Mouse (Mus musculus): ENCODE results near the gene Llgl1. TPM values are rescaled to one million over a fixed set of nuclear protein-coding genes. Genes with fewer than 3 reads are reported as not detected.

The Llgl1 gene
- polyA plus RNA-seq, 1 experiment from 2014 or later, result 61.7 TPM

- no peak overlapping the region for H3K4me3 ChIP-seq (ENCODE audit: low read length)
- ATAC-seq (ENCODE audit: low FRiP score, low TSS enrichment), result no peak
- WGBS, result 81% methylated on average over 3 of the region's 3 CpGs
- H3K27me3 ChIP-seq (ENCODE audit: insufficient read depth, low read length), result no peaks in the 10 kb centered on the region
- peaks cover 19% of the 10 kb centered on the region for H3K36me3 ChIP-seq (ENCODE audit: insufficient read depth, low read length)
- H3K9me3 ChIP-seq (ENCODE audit: low read length), result no peaks in the 10 kb centered on the region
- H3K9ac ChIP-seq (replicated peaks; ENCODE audit: low read length), result no peak overlapping the region
- H3K4me2 ChIP-seq (replicated peaks; ENCODE audit: low read depth, low read length), result no peak overlapping the region
- H3K27ac ChIP-seq (ENCODE audit: low read length), result no peak overlapping the region
- no peaks in the 10 kb centered on the region for H3K4me1 ChIP-seq (ENCODE audit: insufficient read depth, low read length)
Observed at GRCm38 (mm10) chr11:60736491-60736890, 37.0 kb downstream of the Llgl1 start.

- Histone ChIP-seq H3K4me3 (ENCODE audit: low read length) (no peak overlapping the region), H3K36me3 (ENCODE audit: insufficient read depth, low read length) (peaks cover 21% of the 10 kb centered on the region), H3K9me3 (ENCODE audit: low read length) (no peaks in the 10 kb centered on the region), H3K27ac (ENCODE audit: low read length) (no peak overlapping the region), H3K4me1 (ENCODE audit: insufficient read depth, low read length) (no peaks in the 10 kb centered on the region), H3K9ac (replicated peaks; ENCODE audit: low read length) (no peak overlapping the region), H3K4me2 (replicated peaks; ENCODE audit: low read depth, low read length) (no peak overlapping the region), H3K27me3 (ENCODE audit: insufficient read depth, low read length) (no peaks in the 10 kb centered on the region)
- no peak for ATAC-seq (ENCODE audit: low FRiP score, low TSS enrichment)
Observed at GRCm38 (mm10) chr11:60737450-60737849, 37.9 kb downstream of the Llgl1 start.

GRCm38 (mm10) chr11:60740321-60740720 lies 40.8 kb downstream of the Llgl1 start:
- Histone ChIP-seq H3K36me3 (ENCODE audit: insufficient read depth, low read length) (peaks cover 44% of the 10 kb centered on the region), H3K27me3 (ENCODE audit: insufficient read depth, low read length) (no peaks in the 10 kb centered on the region), H3K4me1 (ENCODE audit: insufficient read depth, low read length) (no peaks in the 10 kb centered on the region), H3K4me3 (ENCODE audit: low read length) (no peak overlapping the region), H3K9me3 (ENCODE audit: low read length) (no peaks in the 10 kb centered on the region), H3K4me2 (replicated peaks; ENCODE audit: low read depth, low read length) (no peak overlapping the region), H3K9ac (replicated peaks; ENCODE audit: low read length) (no peak overlapping the region), H3K27ac (ENCODE audit: low read length) (no peak overlapping the region)
- 82% methylated on average over 3 of the region's 3 CpGs for WGBS
- ATAC-seq (ENCODE audit: low FRiP score, low TSS enrichment), result no peak

- no peaks in the 10 kb centered on the region for H3K9me3 ChIP-seq (ENCODE audit: low read length)
- H3K4me2 ChIP-seq (replicated peaks; ENCODE audit: low read depth, low read length), result no peak overlapping the region
- no peak overlapping the region for H3K4me3 ChIP-seq (ENCODE audit: low read length)
- ATAC-seq (ENCODE audit: low FRiP score, low TSS enrichment), result no peak
- 98% methylated on average over 7 of the region's 7 CpGs for WGBS
- H3K4me1 ChIP-seq (ENCODE audit: insufficient read depth, low read length), result no peaks in the 10 kb centered on the region
- H3K36me3 ChIP-seq (ENCODE audit: insufficient read depth, low read length), result peaks cover 62% of the 10 kb centered on the region
- no peak overlapping the region for H3K27ac ChIP-seq (ENCODE audit: low read length)
- H3K9ac ChIP-seq (replicated peaks; ENCODE audit: low read length), result no peak overlapping the region
- H3K27me3 ChIP-seq (ENCODE audit: insufficient read depth, low read length), result no peaks in the 10 kb centered on the region
Observed at GRCm38 (mm10) chr11:60755570-60755969, 56.0 kb downstream of the Llgl1 start.

GRCm38 (mm10) chr11:60761681-60762080 lies 62.2 kb downstream of the Llgl1 start:
- WGBS, result 94% methylated on average over 3 of the region's 3 CpGs
- no peak for ATAC-seq (ENCODE audit: low FRiP score, low TSS enrichment)
- peaks cover 35% of the 10 kb centered on the region for H3K36me3 ChIP-seq (ENCODE audit: insufficient read depth, low read length)
- no peaks in the 10 kb centered on the region for H3K27me3 ChIP-seq (ENCODE audit: insufficient read depth, low read length)
- H3K4me1 ChIP-seq (ENCODE audit: insufficient read depth, low read length), result no peaks in the 10 kb centered on the region
- no peak overlapping the region for H3K9ac ChIP-seq (replicated peaks; ENCODE audit: low read length)
- H3K9me3 ChIP-seq (ENCODE audit: low read length), result no peaks in the 10 kb centered on the region
- no peak overlapping the region for H3K27ac ChIP-seq (ENCODE audit: low read length)
- H3K4me2 ChIP-seq (replicated peaks; ENCODE audit: low read depth, low read length), result no peak overlapping the region
- no peak overlapping the region for H3K4me3 ChIP-seq (ENCODE audit: low read length)

Small RNA genes within 50 kb of the gene (microRNA-seq; reads per million reads assigned to microRNA genes)
- 1.6 reads per million, percentile 3 among the genes with 10 or more reads in this experiment for gene Mir5100

Other genes starting within 250 kb of the Llgl1 start
- gene Drg2, start 245.1 kb upstream of the Llgl1 start, polyA plus RNA-seq (2015; fragmentation: Nextera tagmentation; extraction: Ambion mirVana), result 123 and 127 TPM in 2 replicates
- gene Myo15, start 230.4 kb upstream of the Llgl1 start, polyA plus RNA-seq (2015; fragmentation: Nextera tagmentation; extraction: Ambion mirVana), result 0.24 and 0.35 TPM in 2 replicates
- 34.5 and 34.8 TPM in 2 replicates for gene Alkbh5, start 163.3 kb upstream of the Llgl1 start, polyA plus RNA-seq (2015; fragmentation: Nextera tagmentation; extraction: Ambion mirVana)
- 93.7 and 94.3 TPM in 2 replicates for gene Flii, start 27.5 kb downstream of the Llgl1 start, polyA plus RNA-seq (2015; fragmentation: Nextera tagmentation; extraction: Ambion mirVana)
- 16.2 and 17.2 TPM in 2 replicates for gene Mief2, start 28.7 kb downstream of the Llgl1 start, polyA plus RNA-seq (2015; fragmentation: Nextera tagmentation; extraction: Ambion mirVana)
- 17.1 and 19.6 TPM in 2 replicates for gene Top3a, start 77.6 kb downstream of the Llgl1 start, polyA plus RNA-seq (2015; fragmentation: Nextera tagmentation; extraction: Ambion mirVana)
- gene Smcr8, start 77.8 kb downstream of the Llgl1 start, polyA plus RNA-seq (2015; fragmentation: Nextera tagmentation; extraction: Ambion mirVana), result 6.6 and 7.6 TPM in 2 replicates
- gene Shmt1, start 112.0 kb downstream of the Llgl1 start, polyA plus RNA-seq (2015; fragmentation: Nextera tagmentation; extraction: Ambion mirVana), result 79.4 and 84.6 TPM in 2 replicates
- gene Dhrs7b, start 130.9 kb downstream of the Llgl1 start, polyA plus RNA-seq (2015; fragmentation: Nextera tagmentation; extraction: Ambion mirVana), result 41.7 and 42.8 TPM in 2 replicates
- gene Tmem11, start 179.5 kb downstream of the Llgl1 start, polyA plus RNA-seq (2015; fragmentation: Nextera tagmentation; extraction: Ambion mirVana), result 72.0 and 79.6 TPM in 2 replicates
- 29.9 and 31.2 TPM in 2 replicates for gene Natd1, start 215.0 kb downstream of the Llgl1 start, polyA plus RNA-seq (2015; fragmentation: Nextera tagmentation; extraction: Ambion mirVana)
- 138 and 142 TPM in 2 replicates for gene Map2k3, start 232.3 kb downstream of the Llgl1 start, polyA plus RNA-seq (2015; fragmentation: Nextera tagmentation; extraction: Ambion mirVana)